Mouse (Mus musculus) MEL (cell line): Measurements from ENCODE around the gene Myo1g. TPM values are rescaled to one million over a fixed set of nuclear protein-coding genes. Genes with fewer than 3 reads are reported as not detected.

Experiments used
- DNase-seq: peaks from one replicate; pipeline ENCODE4 v3.0.0; 2011; ENCODE audit warnings: low read depth, low spot score
- H3K27ac ChIP-seq: 2 replicates; pipeline ENCODE4 v1.5.1; 2012; ENCODE audit warnings: low read depth, mild to moderate bottlenecking, control low read depth, low read length, moderate library complexity; ENCODE audit not compliant: control insufficient read depth
- H3K27me3 ChIP-seq, 2 experiments: fragments of 150-350 bp in 1 of 2; sonication (generic) in 1 of 2; 2 replicates each; pipeline ENCODE4 v1.6.1; 2012; ENCODE audit warnings: low read length in 2 of 2, mild to moderate bottlenecking in 2 of 2, improper control_type of control experiment in 1 of 2, moderate library complexity in 1 of 2; ENCODE audit not compliant: insufficient read depth in 2 of 2, control insufficient read depth in 1 of 2
- H3K36me3 ChIP-seq, 2 experiments: 2 replicates each; pipeline ENCODE4 v1.6.1; 2012 to 2014; ENCODE audit warnings: low read length in 2 of 2, improper control_type of control experiment in 1 of 2, inconsistent platforms in 1 of 2, mild to moderate bottlenecking in 1 of 2; ENCODE audit not compliant: insufficient read depth in 2 of 2, control insufficient read depth in 1 of 2
- H3K4me1 ChIP-seq, 2 experiments: fragments of 150-350 bp in 1 of 2; sonication (generic) in 1 of 2; 2 replicates each; pipeline ENCODE4 v1.6.1; 2012; ENCODE audit warnings: low read length in 2 of 2, improper control_type of control experiment in 1 of 2, mild to moderate bottlenecking in 1 of 2; ENCODE audit not compliant: insufficient read depth in 2 of 2, control insufficient read depth in 1 of 2
- H3K4me3 ChIP-seq, 2 experiments: fragments of 150-350 bp in 1 of 2; sonication (generic) in 1 of 2; 2 replicates each; pipeline ENCODE4 v1.5.1; 2012; ENCODE audit warnings: low read depth in 2 of 2, low read length in 2 of 2, mild to moderate bottlenecking in 2 of 2, moderate library complexity in 2 of 2, control low read depth in 1 of 2, improper control_type of control experiment in 1 of 2; ENCODE audit not compliant: control insufficient read depth in 1 of 2, insufficient read depth in 1 of 2
- H3K79me2 ChIP-seq: 2 replicates; pipeline ENCODE4 v1.6.1; 2012; ENCODE audit warnings: mild to moderate bottlenecking, low read length, moderate library complexity; ENCODE audit not compliant: control insufficient read depth, poor library complexity, insufficient read depth
- H3K9ac ChIP-seq: 2 replicates; pipeline ENCODE4 v1.6.1; 2012; ENCODE audit warnings: low read depth, mild to moderate bottlenecking, control low read depth, low read length, moderate library complexity; ENCODE audit not compliant: control insufficient read depth, poor library complexity, severe bottlenecking
- H3K9me3 ChIP-seq: fragments of 150-350 bp; sonication (generic); replicated peaks from 2 replicates; pipeline ENCODE4 v1.6.1; 2012; ENCODE audit warnings: mild to moderate bottlenecking, low read length, improper control_type of control experiment, moderate library complexity; ENCODE audit not compliant: insufficient read depth
- BHLHE40 ChIP-seq: IDR thresholded peaks from 2 replicates; pipeline ENCODE4 v1.6.1; 2012; ENCODE audit warnings: low read depth, mild to moderate bottlenecking, inconsistent platforms, low read length, improper control_type of control experiment, borderline replicate concordance
- CHD1 ChIP-seq: IDR thresholded peaks from 2 replicates; pipeline ENCODE4 v1.6.1; 2012; ENCODE audit warnings: low read depth, mild to moderate bottlenecking, inconsistent platforms, low read length, improper control_type of control experiment
- CHD2 ChIP-seq: IDR thresholded peaks from 2 replicates; pipeline ENCODE4 v1.6.1; 2011; ENCODE audit warnings: low read length, improper control_type of control experiment
- CTCF ChIP-seq, 3 experiments: IDR thresholded peaks in 2 of 3; conservative IDR thresholded peaks in 1 of 3; 2 replicates each; pipeline ENCODE4 v1.5.1; 2011 to 2012; ENCODE audit warnings: low read length in 3 of 3, low read depth in 2 of 3, mild to moderate bottlenecking in 2 of 3, improper control_type of control experiment in 1 of 3, inconsistent platforms in 1 of 3, mixed read lengths in 1 of 3, moderate library complexity in 1 of 3; ENCODE audit not compliant: control insufficient read depth in 1 of 3, insufficient read depth in 1 of 3, poor library complexity in 1 of 3, severe bottlenecking in 1 of 3
- EP300 ChIP-seq, 2 experiments: IDR thresholded peaks; 2 replicates each; pipeline ENCODE4 v1.6.1; 2011; ENCODE audit warnings: improper control_type of control experiment in 2 of 2, low read length in 2 of 2, low read depth in 1 of 2, mild to moderate bottlenecking in 1 of 2
- GABPA ChIP-seq: IDR thresholded peaks from 2 replicates; pipeline ENCODE4 v1.6.1; 2012; ENCODE audit warnings: low read depth, mild to moderate bottlenecking, inconsistent platforms, low read length, improper control_type of control experiment, moderate library complexity
- GATA1 ChIP-seq: IDR thresholded peaks from 2 replicates; pipeline ENCODE4 v1.6.1; 2011; ENCODE audit warnings: low read depth, low read length, improper control_type of control experiment
- HCFC1 ChIP-seq: IDR thresholded peaks from 2 replicates; pipeline ENCODE4 v1.6.1; 2012; ENCODE audit warnings: low read depth, mild to moderate bottlenecking, inconsistent platforms, low read length, improper control_type of control experiment, moderate library complexity
- JUND ChIP-seq: IDR thresholded peaks from 2 replicates; pipeline ENCODE4 v1.6.1; 2011; ENCODE audit warnings: low read depth, mild to moderate bottlenecking, improper control_type of control experiment, low read length
- KAT2A ChIP-seq: conservative IDR thresholded peaks from 2 replicates; pipeline ENCODE4 v1.6.1; 2012; ENCODE audit warnings: low read depth, low read length, improper control_type of control experiment, inconsistent platforms
- MAX ChIP-seq: IDR thresholded peaks from 2 replicates; pipeline ENCODE4 v1.6.1; 2011; ENCODE audit warnings: low read length, improper control_type of control experiment
- MAZ ChIP-seq: IDR thresholded peaks from 2 replicates; pipeline ENCODE4 v1.6.1; 2012; ENCODE audit warnings: low read depth, mild to moderate bottlenecking, inconsistent platforms, low read length, improper control_type of control experiment
- MEF2A ChIP-seq: IDR thresholded peaks from 2 replicates; pipeline ENCODE4 v1.6.1; 2014; ENCODE audit warnings: low read depth, mild to moderate bottlenecking, inconsistent platforms, low read length, improper control_type of control experiment; ENCODE audit not compliant: poor library complexity, insufficient replicate concordance, severe bottlenecking; ENCODE audit errors: extremely low read depth
- MXI1 ChIP-seq: IDR thresholded peaks from 2 replicates; pipeline ENCODE4 v1.6.1; 2011; ENCODE audit warnings: mild to moderate bottlenecking, low read depth, low read length, improper control_type of control experiment
- MYB ChIP-seq: IDR thresholded peaks from 2 replicates; pipeline ENCODE4 v1.6.1; 2011; ENCODE audit warnings: mild to moderate bottlenecking, low read depth, low read length, improper control_type of control experiment
- MYC ChIP-seq: IDR thresholded peaks from 2 replicates; pipeline ENCODE4 v1.6.1; 2011; ENCODE audit warnings: low read depth, mild to moderate bottlenecking, low read length, improper control_type of control experiment, moderate library complexity
- NELFE ChIP-seq: IDR thresholded peaks from 2 replicates; pipeline ENCODE4 v1.6.1; 2011; ENCODE audit warnings: low read depth, low read length, improper control_type of control experiment
- NRF1 ChIP-seq: IDR thresholded peaks from 2 replicates; pipeline ENCODE4 v1.6.1; 2014; ENCODE audit warnings: low read depth, mild to moderate bottlenecking, inconsistent platforms, low read length, improper control_type of control experiment, moderate library complexity; ENCODE audit not compliant: poor library complexity, insufficient read depth, severe bottlenecking
- POLR2AphosphoS2 ChIP-seq: IDR thresholded peaks from 2 replicates; pipeline ENCODE4 v1.6.1; 2011; ENCODE audit warnings: low read length, improper control_type of control experiment
- POLR2AphosphoS5 ChIP-seq: IDR thresholded peaks from 2 replicates; pipeline ENCODE4 v1.6.1; 2012; ENCODE audit warnings: low read depth, borderline replicate concordance, mild to moderate bottlenecking, inconsistent platforms, low read length, moderate library complexity, mixed read lengths
- RAD21 ChIP-seq: IDR thresholded peaks from 2 replicates; pipeline ENCODE4 v1.6.1; 2011; ENCODE audit warnings: mild to moderate bottlenecking, low read depth, low read length, improper control_type of control experiment
- TAL1 ChIP-seq: IDR thresholded peaks from 2 replicates; pipeline ENCODE4 v1.6.1; 2012; ENCODE audit warnings: mild to moderate bottlenecking, inconsistent platforms, low read length, moderate library complexity, mixed read lengths
- TBP ChIP-seq: IDR thresholded peaks from 2 replicates; pipeline ENCODE4 v1.8.0; 2011; ENCODE audit warnings: low read depth, low read length, improper control_type of control experiment
- USF1 ChIP-seq: IDR thresholded peaks from 2 replicates; pipeline ENCODE4 v1.6.1; 2014; ENCODE audit warnings: low read depth, mild to moderate bottlenecking, inconsistent platforms, low read length, improper control_type of control experiment, moderate library complexity
- USF2 ChIP-seq, 2 experiments: IDR thresholded peaks; 2 replicates each; pipeline ENCODE4 v1.6.1; 2011 to 2012; ENCODE audit warnings: improper control_type of control experiment in 2 of 2, low read length in 2 of 2, borderline replicate concordance in 1 of 2, inconsistent platforms in 1 of 2, low read depth in 1 of 2, mild to moderate bottlenecking in 1 of 2; ENCODE audit not compliant: insufficient read depth in 1 of 2
- ZC3H11A ChIP-seq: IDR thresholded peaks from 2 replicates; pipeline ENCODE4 v1.6.1; 2012; ENCODE audit warnings: low read depth, mild to moderate bottlenecking, inconsistent platforms, low read length, improper control_type of control experiment
- ZKSCAN1 ChIP-seq: IDR thresholded peaks from 2 replicates; pipeline ENCODE4 v1.6.1; 2012; ENCODE audit warnings: low read depth, mild to moderate bottlenecking, inconsistent platforms, low read length, improper control_type of control experiment, moderate library complexity
- ZMIZ1 ChIP-seq: IDR thresholded peaks from 2 replicates; pipeline ENCODE4 v1.6.1; 2012; ENCODE audit warnings: low read depth, mild to moderate bottlenecking, inconsistent platforms, low read length, improper control_type of control experiment, moderate library complexity
- polyA plus RNA-seq, 2 experiments: library from polyadenylated mRNA; stranded (reverse) in 1 of 2; unstranded in 1 of 2; fragments of >175 nt in 1 of 2; fragments of >200 nt in 1 of 2; gene quantifications; 2 replicates each; pipeline versions ENCODE4 v1.2.1 to v1.2.4; 2012; ENCODE audit warnings: low replicate concordance in 2 of 2, low read depth in 1 of 2; ENCODE audit not compliant: insufficient read length in 2 of 2, insufficient read depth in 1 of 2, missing spikeins in 1 of 2
- total RNA-seq: library from RNA; depleted of rRNA; stranded (reverse); fragments of 300-350 nt; gene quantifications from 2 replicates; pipeline ENCODE4 v1.2.3, GENCODE M21; 2012

The Myo1g gene
- total and polyA plus RNA-seq, 3 experiments = 19.4 to 33.3 TPM; not detected in 1

DNA sequence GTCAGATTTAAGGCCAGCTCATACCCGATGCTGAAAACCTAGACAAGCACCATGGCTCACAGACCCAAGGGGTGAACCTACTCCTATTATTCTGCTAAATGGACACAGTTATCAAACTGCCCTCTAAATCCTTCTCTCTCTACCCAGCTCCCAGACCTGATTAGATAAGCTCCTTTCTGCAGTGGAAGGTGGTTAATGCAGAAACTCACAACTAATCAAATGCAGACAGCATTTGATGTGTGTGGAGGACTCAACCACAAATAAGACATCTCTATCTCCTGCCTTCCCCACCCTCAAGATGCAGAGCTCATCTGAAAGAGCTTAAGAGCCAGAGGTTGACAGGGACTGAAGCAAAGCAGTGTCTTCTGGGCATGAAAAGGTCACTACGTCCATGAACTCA, 37.7 kb downstream of the Myo1g start (continued):
- TF ChIP-seq POLR2AphosphoS5 = no peak
- no peak for TF ChIP-seq USF1
- TF ChIP-seq EP300 (IDR thresholded peaks at IDR 0.05; ENCODE audit: low read depth in 1 of 2, low read length in 2 of 2) = peak; percentile 68 to 74
- no peak for TF ChIP-seq USF2 (IDR thresholded peaks at IDR 0.05; ENCODE audit: borderline replicate concordance in 1 of 2, insufficient read depth in 1 of 2, low read depth in 1 of 2, low read length in 2 of 2)
- TF ChIP-seq MAX = no peak
- no peak for TF ChIP-seq GABPA
- peak; percentile 24; the same call in 1 of the 2 replicates for TF ChIP-seq TAL1
- no peak for TF ChIP-seq MAZ
- no peak for TF ChIP-seq ZC3H11A
- no peak for TF ChIP-seq TBP
- TF ChIP-seq CTCF (IDR thresholded peaks at IDR 0.05 in 2 of 3, conservative IDR thresholded peaks at IDR 0.05 in 1 of 3; ENCODE audit: control insufficient read depth in 1 of 3, insufficient read depth in 1 of 3, low read depth in 2 of 3, low read length in 3 of 3, poor library complexity in 1 of 3, severe bottlenecking in 1 of 3) = no peak
- TF ChIP-seq ZMIZ1 = no peak
- TF ChIP-seq CHD1 = no peak
- no peak for TF ChIP-seq MXI1
- TF ChIP-seq KAT2A = no peak

DNA sequence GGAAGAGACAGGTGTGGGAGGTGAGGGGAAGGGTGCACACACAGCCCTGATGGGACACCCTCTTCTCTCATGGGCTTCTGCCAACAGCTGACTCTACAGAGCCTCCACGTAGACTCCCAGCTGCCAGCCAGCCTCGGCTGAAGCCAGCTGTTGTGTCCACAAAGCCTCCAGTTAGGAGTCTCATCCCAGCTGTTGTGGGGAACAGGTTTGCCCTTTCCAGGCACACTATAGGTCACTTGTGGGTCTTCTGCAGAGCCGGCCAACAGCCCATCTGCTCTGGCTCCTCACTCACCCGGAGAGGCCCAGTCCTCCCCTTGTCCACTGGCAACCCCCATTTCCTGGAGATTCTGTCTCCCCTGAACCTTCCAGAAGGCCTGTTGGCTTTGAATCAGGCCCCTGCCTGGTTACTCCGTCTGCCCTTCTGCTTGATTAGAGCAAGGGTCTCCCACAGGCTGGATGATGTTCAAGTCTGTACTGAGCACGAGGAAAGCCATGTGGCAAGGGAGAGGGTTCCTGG, 39.0 kb downstream of the Myo1g start:
- Histone ChIP-seq H3K9me3 (no peaks in the 10 kb centered on the region), H3K4me3 (no peak overlapping the region), H3K4me1 (peaks cover 3 to 19% of the 10 kb centered on the region in 2 experiments; a peak in 3 of 4 replicates), H3K27me3 (no peaks in the 10 kb centered on the region), H3K36me3 (peaks cover 0 to 12% of the 10 kb centered on the region in 2 experiments; a peak in 2 of 4 replicates), H3K9ac (no peak overlapping the region), H3K27ac (no peak overlapping the region), H3K79me2 (no peaks in the 10 kb centered on the region)
- TF ChIP-seq EP300 (IDR thresholded peaks at IDR 0.05; ENCODE audit: low read depth in 1 of 2, low read length in 2 of 2) (no peak), BHLHE40 (no peak), MAZ (no peak), NELFE (no peak), POLR2AphosphoS2 (no peak), MYC (no peak), POLR2AphosphoS5 (no peak), RAD21 (no peak), GATA1 (no peak), CHD2 (no peak), MYB (no peak), NRF1 (no peak), JUND (no peak), MEF2A (no peak), TAL1 (no peak), HCFC1 (no peak), KAT2A (no peak), GABPA (no peak), ZKSCAN1 (no peak), MAX (no peak)
- no peak for DNase-seq
